Comparison of ENCODE assay signal across 8 mouse cellular contexts in genomic region chr3:15154153-15154552, GRCm38 (mm10).
DNase-seq lines count a peak whose midpoint lies in the region; ATAC-seq and TF ChIP-seq lines count a peak whose summit lies in the region.

No protein-coding gene starts in this region.

- WGBS in kidney, embryonic 16.5 days: 79% methylated on average over 3 of the region's 3 CpGs

- H3K4me2 ChIP-seq in kidney, embryonic 16.5 days (replicated peaks; ENCODE audit: low read depth, low read length): no peak overlapping the region

- ATAC-seq in kidney, embryonic 16.5 days (ENCODE audit: low FRiP score, low TSS enrichment): no peak
- no peak for ATAC-seq in inflammation-experienced regulatory T-cells, adult 6 months

- H3K27ac ChIP-seq in kidney, embryonic 16.5 days (ENCODE audit: low read length): no peak overlapping the region
- no peak overlapping the region for H3K27ac ChIP-seq in gastrocnemius, adult 2 months

- no peaks in the 10 kb centered on the region for H3K9me3 ChIP-seq in kidney, embryonic 16.5 days (ENCODE audit: low read length)

- no peaks in the 10 kb centered on the region for H3K4me1 ChIP-seq in kidney, embryonic 16.5 days (ENCODE audit: insufficient read depth, low read length)

- no peaks in the 10 kb centered on the region for H3K36me3 ChIP-seq in kidney, embryonic 16.5 days (ENCODE audit: insufficient read depth, low read length)

- no peak for TF ChIP-seq CTCF in gastrocnemius, adult 2 months (IDR thresholded peaks at IDR 0.05)

- peak; percentile 5 for DNase-seq in kidney, postnatal 10 days
- DNase-seq in brain, embryonic 18.5 days (ENCODE audit: low read depth, low spot score): peak; percentile 79
- peak; percentile 46 for DNase-seq in gastrocnemius, adult 2 months
- peak; percentile 21 for DNase-seq in left cerebral cortex, adult 11 months (ENCODE audit: low spot score)
- DNase-seq in ovary, postnatal 36 days (ENCODE audit: low spot score): peak; percentile 21
- no peak for DNase-seq in c-Kit-positive CD71-positive TER-119-positive erythroid progenitor cells, embryonic 14.5 days (ENCODE audit: low spot score)

- intact Hi-C loops in gastrocnemius, adult 2 months (cut with DNase I): no loop called here

- no peaks in the 10 kb centered on the region for H3K27me3 ChIP-seq in kidney, embryonic 16.5 days (ENCODE audit: insufficient read depth, low read length)

- no peak overlapping the region for H3K4me3 ChIP-seq in kidney, embryonic 16.5 days (ENCODE audit: low read length)
- no peak overlapping the region for H3K4me3 ChIP-seq in gastrocnemius, adult 2 months

- no peak overlapping the region for H3K9ac ChIP-seq in kidney, embryonic 16.5 days (replicated peaks; ENCODE audit: low read length)
